Mouse (Mus musculus): ENCODE results near the gene C2cd4a. TPM values are rescaled to one million over a fixed set of nuclear protein-coding genes. Genes with fewer than 3 reads are reported as not detected.

Gene C2cd4a
- polyA plus RNA-seq, 1 experiment from 2014 or later = 0.56 TPM

- Histone ChIP-seq H3K27me3 (ENCODE audit: control insufficient read depth, insufficient read depth, low read length) (no peaks in the 10 kb centered on the region), H3K9ac (ENCODE audit: low read depth, low read length) (no peak overlapping the region), H3K36me3 (ENCODE audit: control insufficient read depth, insufficient read depth, low read length) (no peaks in the 10 kb centered on the region), H3K9me3 (replicated peaks; ENCODE audit: control insufficient read depth, low read length) (peaks cover 4% of the 10 kb centered on the region; the same call in 1 of the 2 replicates), H3K27ac (ENCODE audit: low read depth, low read length) (no peak overlapping the region), H3K4me3 (ENCODE audit: low read depth, low read length) (no peak overlapping the region), H3K4me1 (ENCODE audit: control insufficient read depth, insufficient read depth, low read length) (no peaks in the 10 kb centered on the region), H3K4me2 (no peak overlapping the region)
- 57% methylated on average over 6 of the region's 6 CpGs for WGBS (ENCODE audit: insufficient replicate concordance)
- ATAC-seq (replicated peaks; ENCODE audit: insufficient number of reproducible peaks, low FRiP score, low TSS enrichment) = no peak
These were observed 44.5 kb downstream of the C2cd4a start for GRCm38 (mm10) chr9:67787671-67788070.

- H3K4me3 ChIP-seq (ENCODE audit: low read depth, low read length) = no peak overlapping the region
- ATAC-seq (replicated peaks; ENCODE audit: insufficient number of reproducible peaks, low FRiP score, low TSS enrichment) = no peak
- no peak overlapping the region for H3K4me2 ChIP-seq
- no peaks in the 10 kb centered on the region; the same call in 1 of the 2 replicates for H3K27me3 ChIP-seq (ENCODE audit: control insufficient read depth, insufficient read depth, low read length)
- H3K27ac ChIP-seq (ENCODE audit: low read depth, low read length) = no peak overlapping the region
- no peak overlapping the region for H3K9ac ChIP-seq (ENCODE audit: low read depth, low read length)
- H3K4me1 ChIP-seq (ENCODE audit: control insufficient read depth, insufficient read depth, low read length) = no peaks in the 10 kb centered on the region
- 80% methylated on average over 7 of the region's 7 CpGs for WGBS (ENCODE audit: insufficient replicate concordance)
- peaks cover 4% of the 10 kb centered on the region; the same call in 1 of the 2 replicates for H3K9me3 ChIP-seq (replicated peaks; ENCODE audit: control insufficient read depth, low read length)
- no peaks in the 10 kb centered on the region for H3K36me3 ChIP-seq (ENCODE audit: control insufficient read depth, insufficient read depth, low read length)
These were observed 45.8 kb downstream of the C2cd4a start for GRCm38 (mm10) chr9:67786311-67786710.

DNA sequence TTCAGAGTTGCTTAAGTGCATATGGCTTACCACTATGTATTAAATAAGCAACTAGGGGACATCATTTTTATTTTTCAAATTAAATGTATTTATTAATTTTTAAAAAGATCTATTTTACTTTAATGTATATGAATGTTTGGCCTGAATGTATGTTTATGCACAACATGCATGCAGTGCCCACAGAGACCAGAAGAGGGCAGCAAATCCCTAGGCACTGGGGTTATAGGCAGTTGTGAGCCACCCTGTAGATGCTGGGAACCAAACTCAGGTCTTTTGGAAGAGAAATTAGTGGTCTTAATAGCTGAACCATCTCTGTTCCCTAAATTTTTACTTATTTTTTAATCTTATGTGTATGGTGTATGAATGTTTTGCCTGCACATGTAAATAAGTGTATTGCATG, 48.2 kb downstream of the C2cd4a start:
- H3K27ac ChIP-seq (ENCODE audit: low read depth, low read length) = no peak overlapping the region
- ATAC-seq (replicated peaks; ENCODE audit: insufficient number of reproducible peaks, low FRiP score, low TSS enrichment) = no peak
- H3K4me3 ChIP-seq (ENCODE audit: low read depth, low read length) = no peak overlapping the region
- peaks cover 4% of the 10 kb centered on the region; the same call in 1 of the 2 replicates for H3K9me3 ChIP-seq (replicated peaks; ENCODE audit: control insufficient read depth, low read length)
- no peak overlapping the region for H3K4me2 ChIP-seq
- no peaks in the 10 kb centered on the region for H3K4me1 ChIP-seq (ENCODE audit: control insufficient read depth, insufficient read depth, low read length)
- H3K9ac ChIP-seq (ENCODE audit: low read depth, low read length) = no peak overlapping the region
- H3K36me3 ChIP-seq (ENCODE audit: control insufficient read depth, insufficient read depth, low read length) = no peaks in the 10 kb centered on the region
- H3K27me3 ChIP-seq (ENCODE audit: control insufficient read depth, insufficient read depth, low read length) = peaks cover 3% of the 10 kb centered on the region

DNA sequence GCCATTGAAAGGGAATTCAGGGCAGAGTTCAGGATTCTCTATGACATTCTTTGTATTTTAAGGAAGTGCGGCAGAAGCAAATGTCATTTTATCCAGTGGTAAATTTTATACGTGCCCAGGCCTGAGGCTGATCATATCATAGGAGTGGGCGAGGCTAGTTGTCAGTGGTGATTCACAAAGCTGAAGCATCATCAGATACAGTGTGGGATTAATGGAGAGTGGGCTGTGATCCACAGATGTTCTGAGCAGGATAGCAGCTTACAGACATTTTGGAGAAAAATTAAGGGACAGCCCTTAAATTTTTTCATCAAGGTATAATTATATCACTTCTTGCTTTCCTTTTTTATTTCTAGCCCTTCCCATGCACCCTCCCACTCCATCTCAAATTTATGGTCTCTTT, 48.7 kb downstream of the C2cd4a start:
- Histone ChIP-seq H3K4me3 (ENCODE audit: low read depth, low read length) (no peak overlapping the region), H3K9ac (ENCODE audit: low read depth, low read length) (no peak overlapping the region), H3K4me2 (no peak overlapping the region), H3K27ac (ENCODE audit: low read depth, low read length) (no peak overlapping the region), H3K9me3 (replicated peaks; ENCODE audit: control insufficient read depth, low read length) (peaks cover 4% of the 10 kb centered on the region; the same call in 1 of the 2 replicates), H3K4me1 (ENCODE audit: control insufficient read depth, insufficient read depth, low read length) (peaks cover 3% of the 10 kb centered on the region; the same call in 1 of the 2 replicates), H3K27me3 (ENCODE audit: control insufficient read depth, insufficient read depth, low read length) (peaks cover 5% of the 10 kb centered on the region), H3K36me3 (ENCODE audit: control insufficient read depth, insufficient read depth, low read length) (no peaks in the 10 kb centered on the region)
- no peak for ATAC-seq (replicated peaks; ENCODE audit: insufficient number of reproducible peaks, low FRiP score, low TSS enrichment)
- 90% methylated on average over 3 of the region's 3 CpGs for WGBS (ENCODE audit: insufficient replicate concordance)

DNA sequence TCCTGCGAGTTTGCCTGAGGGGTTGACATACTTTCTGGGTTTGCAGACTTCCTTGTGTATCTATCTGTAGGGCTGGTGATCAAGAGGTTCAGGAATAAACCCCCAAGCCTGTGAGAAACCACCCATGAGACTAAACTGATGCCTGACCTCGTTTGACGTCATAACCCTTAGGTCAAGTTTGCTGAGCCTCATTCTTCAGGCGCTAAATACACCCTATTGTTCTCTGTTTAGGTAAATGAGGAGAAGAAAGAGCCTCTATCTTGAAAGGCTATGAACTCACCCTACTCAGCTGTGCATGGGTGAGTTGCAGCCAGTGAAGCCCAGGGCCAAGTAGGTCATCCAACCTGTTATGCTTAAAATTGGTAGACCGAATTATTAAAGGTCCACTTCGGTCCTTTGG, 49.3 kb downstream of the C2cd4a start:
- Histone ChIP-seq H3K4me2 (no peak overlapping the region), H3K36me3 (ENCODE audit: control insufficient read depth, insufficient read depth, low read length) (no peaks in the 10 kb centered on the region), H3K4me1 (ENCODE audit: control insufficient read depth, insufficient read depth, low read length) (peaks cover 3% of the 10 kb centered on the region; the same call in 1 of the 2 replicates), H3K4me3 (ENCODE audit: low read depth, low read length) (no peak overlapping the region), H3K27me3 (ENCODE audit: control insufficient read depth, insufficient read depth, low read length) (peaks cover 6% of the 10 kb centered on the region), H3K27ac (ENCODE audit: low read depth, low read length) (no peak overlapping the region), H3K9me3 (replicated peaks; ENCODE audit: control insufficient read depth, low read length) (peaks cover 4% of the 10 kb centered on the region; the same call in 1 of the 2 replicates), H3K9ac (ENCODE audit: low read depth, low read length) (no peak overlapping the region)
- no peak for ATAC-seq (replicated peaks; ENCODE audit: insufficient number of reproducible peaks, low FRiP score, low TSS enrichment)
- WGBS (ENCODE audit: insufficient replicate concordance) = 72% methylated on average over 6 of the region's 6 CpGs

Other genes with a start within 250 kb of the C2cd4a start
- 2.0 and 2.6 TPM in 2 replicates for gene C2cd4b, start 72.9 kb downstream of the C2cd4a start, polyA plus RNA-seq (2014; fragmentation: Nextera tagmentation; extraction: Ambion mirVana)
- gene Vps13c, start 8.1 kb upstream of the C2cd4a start, polyA plus RNA-seq (2014; fragmentation: Nextera tagmentation; extraction: Ambion mirVana) = 5.4 and 9.8 TPM in 2 replicates